In genomic region chr1:52057153-52057552, GRCm38 (mm10) we compare ENCODE assay signal across 24 mouse cellular contexts.
A peak's percentile ranks its signal among the peaks of the same experiment; 100 is the strongest.
DNase-seq lines count a peak whose midpoint lies in the region; ATAC-seq lines count a peak whose summit lies in the region.
"Had no signal": no experiment of that assay in that cellular context is flagged by ENCODE, and none has a peak within 500 bp of the region (broad histone marks: within the 10 kb centered on the region; RNA-seq: fewer than 3 reads in every experiment).

No protein-coding gene starts in this region.

- no peaks in the 10 kb centered on the region for H3K27me3 ChIP-seq in megakaryocyte, embryonic 14.5 days (replicated peaks)
- H3K27me3 ChIP-seq: CH12.LX; embryonic facial prominence, embryonic 12.5 days; forebrain, embryonic 13.5 days; forebrain, embryonic 15.5 days had no signal

- peaks cover 8% of the 10 kb centered on the region for H3K36me3 ChIP-seq in megakaryocyte, embryonic 14.5 days (replicated peaks; ENCODE audit: low read length)
- H3K36me3 ChIP-seq: embryonic facial prominence, embryonic 10.5 days; embryonic facial prominence, embryonic 12.5 days; forebrain, embryonic 15.5 days; G1E had no signal

- H3K4me1 ChIP-seq in megakaryocyte, embryonic 14.5 days = peaks cover 21% of the 10 kb centered on the region
- H3K4me1 ChIP-seq: embryonic facial prominence, embryonic 10.5 days; embryonic facial prominence, embryonic 12.5 days; forebrain, embryonic 13.5 days; forebrain, embryonic 15.5 days had no signal

- no peak for ATAC-seq in megakaryocyte, adult 5-6 weeks (ENCODE audit: poor library complexity, severe bottlenecking)
- ATAC-seq: activated CD4-positive, CD25-positive, alpha-beta regulatory T cell, adult 4 months; CD4-positive, CD25-positive, alpha-beta regulatory T cell, adult 4 months; forebrain, embryonic 13.5 days; forebrain, embryonic 15.5 days; Patski had no signal

- H3K9me3 ChIP-seq in megakaryocyte, embryonic 14.5 days = no peaks in the 10 kb centered on the region
- H3K9me3 ChIP-seq: embryonic facial prominence, embryonic 10.5 days; embryonic facial prominence, embryonic 12.5 days; forebrain, embryonic 13.5 days; forebrain, embryonic 15.5 days; G1E had no signal

- peak; percentile 12 to 28 for DNase-seq in lung, adult 18-20 months
- no peak for DNase-seq in lung, postnatal 10 days
- peak; percentile 35 for DNase-seq in lung, postnatal 25 days (ENCODE audit: low spot score)
- DNase-seq in lung, postnatal 14 days = no peak
- DNase-seq: adrenal gland, adult 8-10 months; adrenal gland, postnatal 14 days; adrenal gland, postnatal 36 days; B cell, adult 2 months; cerebellum, adult 11-12 months; cerebellum, adult 2 months; cerebellum, adult 9-10 months; cerebellum, postnatal 10 days; cerebellum, postnatal 25 days had no signal

- peak overlapping the region; percentile 62 for H3K4me3 ChIP-seq in megakaryocyte, embryonic 14.5 days (replicated peaks)
- H3K4me3 ChIP-seq: embryonic facial prominence, embryonic 10.5 days; embryonic facial prominence, embryonic 12.5 days; forebrain, embryonic 13.5 days; forebrain, embryonic 15.5 days had no signal

Comparison
In these comparisons a context has a peak if more than half of its experiments do, and no peak if none do; other contexts are left out.
1. DNase-seq: peak in lung, adult 18-20 months (2 of 2) and lung, postnatal 25 days (single experiment); none in lung, postnatal 10 days (single experiment) and lung, postnatal 14 days (single experiment).